Mouse (Mus musculus) embryonic facial prominence, embryonic 11.5 days (tissue): ENCODE data around the gene Fam198b. TPM values are rescaled to one million over a fixed set of nuclear protein-coding genes. Genes with fewer than 3 reads are reported as not detected.
A peak's percentile ranks its signal among the peaks of the same experiment; 100 is the strongest.

Experiments used
- ATAC-seq: fragments of 200-750 bp; cut with Nextera tagmentation; replicated peaks from 2 replicates; pipeline ENCODE4 v1.8.0; 2017; ENCODE audit warnings: low read depth; ENCODE audit not compliant: insufficient number of reproducible peaks, low FRiP score, low TSS enrichment
- DNase-seq: peaks from one replicate; pipeline ENCODE4 v3.0.0-alpha.2; 2015; ENCODE audit warnings: low spot score
- H3K27ac ChIP-seq: fragments of 300-500 bp; sonication (generic); replicated peaks from 2 replicates; pipeline ENCODE4 v1.5.1; 2014; ENCODE audit warnings: mild to moderate bottlenecking, low read depth, low read length, control low read depth
- H3K27me3 ChIP-seq: fragments of 300-500 bp; sonication (generic); 2 replicates; pipeline ENCODE4 v1.6.1; 2014; ENCODE audit warnings: mild to moderate bottlenecking, low read length, moderate library complexity, mixed read lengths; ENCODE audit not compliant: control insufficient read depth, insufficient read depth
- H3K36me3 ChIP-seq: fragments of 300-500 bp; sonication (generic); replicated peaks from 2 replicates; pipeline ENCODE4 v1.6.1; 2014; ENCODE audit warnings: low read depth, mild to moderate bottlenecking, low read length, moderate library complexity, mixed read lengths; ENCODE audit not compliant: control insufficient read depth, insufficient read depth
- H3K4me1 ChIP-seq: fragments of 300-500 bp; sonication (generic); 2 replicates; pipeline ENCODE4 v1.6.1; 2014; ENCODE audit warnings: low read length, mixed read lengths; ENCODE audit not compliant: control insufficient read depth, insufficient read depth
- H3K4me2 ChIP-seq: fragments of 300-500 bp; sonication (generic); 2 replicates; pipeline ENCODE4 v1.6.1; 2014; ENCODE audit warnings: low read depth, mild to moderate bottlenecking, control low read depth, low read length, moderate library complexity
- H3K4me3 ChIP-seq: fragments of 300-500 bp; sonication (generic); 2 replicates; pipeline ENCODE4 v1.5.1; 2014; ENCODE audit warnings: low read depth, low read length, control low read depth
- H3K9ac ChIP-seq: fragments of 300-500 bp; sonication (generic); replicated peaks from 2 replicates; pipeline ENCODE4 v1.6.1; 2014; ENCODE audit warnings: mild to moderate bottlenecking, control low read depth, low read length
- H3K9me3 ChIP-seq: fragments of 300-500 bp; sonication (generic); replicated peaks from 2 replicates; pipeline ENCODE4 v1.6.1; 2016; ENCODE audit warnings: mild to moderate bottlenecking, low read length, inconsistent platforms, mixed read lengths; ENCODE audit not compliant: control insufficient read depth
- WGBS: fragments of 180-500 bp; shearing (Covaris S2); extraction: QIAGEN DNeasy Blood & Tissue Kit; methylation state at CpG from one replicate; pipeline ENCODE4 v1.1.7; 2014; 5-methylcytosine and 5-hydroxymethylcytosine counted together
- polyA plus RNA-seq: library from polyadenylated mRNA; unstranded; fragments of >200 nt; fragmentation: Nextera tagmentation; extraction: Ambion mirVana; gene quantifications from 2 replicates; pipeline ENCODE4 v1.2.1, GENCODE M21; 2014

Fam198b gene
- polyA plus RNA-seq, 1 experiment from 2014 or later, result 3.2 TPM

DNA sequence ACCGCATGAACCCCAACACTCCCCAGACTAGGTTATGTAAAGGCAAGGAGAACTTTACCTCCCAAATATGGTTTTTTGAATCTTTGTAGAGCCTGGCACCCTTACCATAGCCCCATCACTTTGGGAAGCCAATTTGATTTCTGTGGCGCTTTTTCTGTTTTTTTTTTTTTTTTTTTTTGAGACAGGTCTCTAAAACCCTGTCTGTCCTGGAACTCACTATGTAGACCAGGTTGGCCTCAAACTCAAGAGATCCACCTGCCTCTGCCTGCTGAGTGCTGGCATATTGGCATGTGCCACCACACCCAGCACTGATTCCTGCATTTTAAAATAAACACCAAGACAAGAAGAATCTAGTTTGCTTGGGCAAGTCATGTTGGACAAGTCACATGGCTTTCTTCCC lies 16.2 kb downstream of the Fam198b start:
- Histone ChIP-seq H3K4me2 (no peak overlapping the region), H3K36me3 (no peaks in the 10 kb centered on the region), H3K4me1 (no peaks in the 10 kb centered on the region), H3K27ac (no peak overlapping the region), H3K9me3 (no peaks in the 10 kb centered on the region), H3K4me3 (no peak overlapping the region), H3K9ac (no peak overlapping the region), H3K27me3 (no peaks in the 10 kb centered on the region)
- ATAC-seq, result no peak
- no peak for DNase-seq
- WGBS, result 89% methylated on average over 2 of the region's 2 CpGs

DNA sequence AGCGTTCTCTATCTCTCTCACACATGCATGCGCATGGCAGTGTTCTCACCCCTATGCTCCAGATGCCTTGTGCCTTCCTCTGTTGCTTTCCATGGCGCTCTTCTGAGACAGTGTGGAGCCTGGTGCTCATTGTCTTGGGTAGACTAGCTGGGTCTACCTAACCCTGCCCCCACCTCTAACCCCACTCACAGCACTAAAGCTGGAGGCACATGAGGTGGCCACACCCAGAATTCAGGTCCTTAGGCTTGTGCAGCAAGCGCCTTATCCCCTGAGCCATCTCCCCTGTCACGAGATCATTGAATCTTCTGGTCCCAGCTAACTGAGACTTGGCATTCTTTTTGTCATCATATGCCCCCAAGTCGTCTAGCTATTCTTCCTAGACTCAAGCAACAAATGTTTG lies 17.0 kb downstream of the Fam198b start:
- DNase-seq (no peak), ATAC-seq (no peak)
- Histone ChIP-seq H3K9ac (no peak overlapping the region), H3K36me3 (no peaks in the 10 kb centered on the region), H3K9me3 (no peaks in the 10 kb centered on the region), H3K27me3 (no peaks in the 10 kb centered on the region), H3K27ac (no peak overlapping the region), H3K4me2 (no peak overlapping the region), H3K4me1 (no peaks in the 10 kb centered on the region), H3K4me3 (no peak overlapping the region)
- WGBS, result 82% methylated on average over 6 of the region's 6 CpGs

DNA sequence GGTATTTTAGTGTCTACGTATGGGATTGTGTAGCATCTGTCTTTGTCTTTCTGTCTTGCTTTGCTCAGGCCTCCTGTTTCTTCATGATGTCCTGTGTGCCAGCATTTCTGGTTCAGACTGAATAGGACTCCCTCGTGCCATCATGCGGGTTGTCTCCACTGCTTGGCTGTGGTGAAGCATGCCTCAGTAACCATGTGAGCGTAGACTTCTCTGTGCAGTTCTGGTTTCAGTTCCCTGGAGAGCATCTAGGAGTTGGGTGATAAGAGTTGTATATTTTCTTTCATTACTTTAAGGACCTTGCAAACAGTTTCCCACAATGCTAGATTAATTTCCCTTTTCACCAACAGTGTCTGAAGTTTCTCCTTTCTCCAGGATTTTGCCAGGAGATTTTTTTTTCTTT lies 17.4 kb downstream of the Fam198b start:
- DNase-seq (no peak), ATAC-seq (no peak)
- WGBS, result 90% methylated on average over 4 of the region's 4 CpGs
- Histone ChIP-seq H3K4me2 (no peak overlapping the region), H3K36me3 (no peaks in the 10 kb centered on the region), H3K27me3 (no peaks in the 10 kb centered on the region), H3K9me3 (no peaks in the 10 kb centered on the region), H3K9ac (no peak overlapping the region), H3K27ac (no peak overlapping the region), H3K4me1 (no peaks in the 10 kb centered on the region), H3K4me3 (no peak overlapping the region)

DNA sequence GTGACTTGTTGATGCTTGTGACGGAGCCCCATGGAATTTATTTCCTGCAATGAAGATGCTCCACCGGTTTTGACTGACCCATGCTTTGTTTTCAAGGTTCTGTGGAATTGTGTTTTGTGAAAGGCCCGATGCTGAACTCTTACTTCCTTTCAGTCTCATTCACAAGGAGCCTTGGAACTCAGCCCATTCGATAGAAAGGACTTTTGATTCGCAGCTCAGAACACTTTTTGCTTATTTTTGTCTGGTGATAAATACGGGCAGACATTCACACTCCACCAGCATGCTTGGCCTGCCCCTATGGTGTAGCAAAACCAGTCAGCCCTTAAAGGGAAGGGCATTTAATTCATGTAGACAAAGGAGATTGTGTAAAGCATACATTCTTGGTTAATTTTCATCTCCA lies 19.5 kb downstream of the Fam198b start:
- H3K4me2 ChIP-seq, result no peak overlapping the region
- 72% methylated on average over 6 of the region's 6 CpGs for WGBS
- no peaks in the 10 kb centered on the region for H3K9me3 ChIP-seq
- H3K4me3 ChIP-seq, result no peak overlapping the region
- ATAC-seq (no peak), DNase-seq (no peak)
- H3K27me3 ChIP-seq, result no peaks in the 10 kb centered on the region
- H3K36me3 ChIP-seq, result no peaks in the 10 kb centered on the region
- H3K27ac ChIP-seq, result no peak overlapping the region
- no peak overlapping the region for H3K9ac ChIP-seq
- no peaks in the 10 kb centered on the region for H3K4me1 ChIP-seq

DNA sequence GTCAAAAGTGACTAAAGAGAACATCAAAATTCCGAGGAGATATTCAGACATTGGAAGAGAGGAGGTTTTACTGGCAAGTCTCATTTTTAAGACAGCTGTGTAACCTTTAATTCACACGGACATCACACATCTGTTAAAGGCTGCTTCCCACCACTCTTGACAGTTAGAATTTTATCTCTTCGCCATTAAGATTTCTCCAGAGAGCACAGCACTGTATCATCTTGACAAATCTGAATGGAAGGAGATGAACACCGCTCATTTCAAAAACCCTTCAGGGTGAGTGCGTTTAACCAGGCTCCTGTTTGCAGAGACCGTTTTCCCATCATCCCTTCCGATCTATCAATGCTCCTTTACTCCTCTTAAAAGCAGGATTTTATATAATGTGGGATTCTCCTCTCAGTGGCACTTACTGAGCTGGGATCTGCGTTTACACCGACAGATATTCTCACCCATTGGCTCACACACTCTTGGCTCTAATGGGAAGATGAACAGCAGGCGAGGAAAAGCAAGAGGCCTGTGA lies 20.0 kb downstream of the Fam198b start:
- no peak overlapping the region for H3K4me3 ChIP-seq
- H3K27ac ChIP-seq, result no peak overlapping the region
- no peak overlapping the region for H3K4me2 ChIP-seq
- H3K27me3 ChIP-seq, result no peaks in the 10 kb centered on the region
- H3K4me1 ChIP-seq, result no peaks in the 10 kb centered on the region
- DNase-seq (no peak), ATAC-seq (no peak)
- H3K36me3 ChIP-seq, result no peaks in the 10 kb centered on the region
- H3K9me3 ChIP-seq, result no peaks in the 10 kb centered on the region
- WGBS, result 82% methylated on average over 10 of the region's 10 CpGs
- H3K9ac ChIP-seq, result no peak overlapping the region

DNA sequence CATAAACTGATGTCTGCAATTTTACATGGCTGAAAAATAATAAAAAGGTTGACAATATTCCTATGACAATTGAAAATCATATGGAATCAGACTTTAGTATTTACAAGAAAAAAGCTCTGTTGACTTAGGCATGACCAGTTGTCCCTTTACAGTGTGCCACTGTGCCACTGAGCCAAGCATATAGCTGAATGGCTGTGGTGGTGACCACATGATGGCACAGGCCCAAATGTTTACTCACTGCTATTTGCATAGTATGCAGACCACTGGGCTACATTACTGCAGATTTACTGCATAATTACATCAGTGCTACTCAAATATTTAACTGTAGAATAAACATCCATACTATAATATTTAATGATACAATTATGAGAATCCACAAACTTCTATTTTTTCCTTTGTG lies 21.1 kb downstream of the Fam198b start:
- H3K9ac ChIP-seq, result no peak overlapping the region
- H3K4me2 ChIP-seq, result no peak overlapping the region
- DNase-seq (no peak), ATAC-seq (no peak)
- H3K4me3 ChIP-seq, result no peak overlapping the region
- H3K4me1 ChIP-seq, result no peaks in the 10 kb centered on the region
- no peaks in the 10 kb centered on the region for H3K27me3 ChIP-seq
- H3K36me3 ChIP-seq, result no peaks in the 10 kb centered on the region
- no peak overlapping the region for H3K27ac ChIP-seq
- no peaks in the 10 kb centered on the region for H3K9me3 ChIP-seq

DNA sequence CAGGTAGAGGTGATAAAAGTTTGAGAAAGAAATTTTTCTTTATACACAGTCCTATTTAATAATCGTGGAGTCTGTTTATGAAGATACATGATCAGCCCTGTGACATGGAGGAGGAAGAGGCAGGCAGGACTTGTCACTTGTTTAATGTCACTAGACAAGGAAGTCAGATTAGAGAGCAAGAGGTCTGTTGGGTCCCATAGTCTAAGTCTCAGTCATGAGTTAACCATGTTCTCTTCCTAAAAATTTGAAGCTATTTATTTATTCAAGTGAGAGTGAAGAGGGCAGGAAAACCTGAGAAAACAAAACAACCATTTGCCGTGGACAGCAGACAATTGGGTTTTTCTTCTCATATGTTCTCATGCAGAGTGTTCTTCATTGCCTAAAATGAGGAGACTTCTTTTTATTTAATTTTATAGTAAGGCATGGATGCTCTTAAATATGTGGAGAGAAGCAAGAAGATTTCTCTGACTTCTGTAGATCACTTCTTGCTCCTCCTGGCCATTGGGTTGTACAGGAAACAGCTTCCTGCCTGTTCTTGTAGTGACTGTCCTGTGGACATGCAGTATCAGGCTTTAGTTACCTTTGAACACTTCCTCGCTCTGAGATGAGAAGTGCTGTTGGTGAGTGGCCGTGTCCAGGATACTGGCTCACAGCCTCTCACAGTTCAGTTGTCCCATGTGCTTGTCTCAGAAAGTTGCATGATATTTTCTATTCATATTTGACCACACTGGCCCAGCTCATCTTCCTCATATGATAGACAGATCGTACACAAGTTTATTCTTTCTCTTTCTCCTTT lies 22.1 kb downstream of the Fam198b start:
- DNase-seq (no peak), ATAC-seq (no peak)
- 73% methylated on average over 5 of the region's 5 CpGs for WGBS
- H3K4me1 ChIP-seq, result no peaks in the 10 kb centered on the region
- H3K4me3 ChIP-seq, result no peak overlapping the region
- H3K4me2 ChIP-seq, result no peak overlapping the region
- H3K27me3 ChIP-seq, result no peaks in the 10 kb centered on the region
- no peaks in the 10 kb centered on the region for H3K9me3 ChIP-seq
- H3K27ac ChIP-seq, result no peak overlapping the region
- no peak overlapping the region for H3K9ac ChIP-seq
- no peaks in the 10 kb centered on the region for H3K36me3 ChIP-seq

DNA sequence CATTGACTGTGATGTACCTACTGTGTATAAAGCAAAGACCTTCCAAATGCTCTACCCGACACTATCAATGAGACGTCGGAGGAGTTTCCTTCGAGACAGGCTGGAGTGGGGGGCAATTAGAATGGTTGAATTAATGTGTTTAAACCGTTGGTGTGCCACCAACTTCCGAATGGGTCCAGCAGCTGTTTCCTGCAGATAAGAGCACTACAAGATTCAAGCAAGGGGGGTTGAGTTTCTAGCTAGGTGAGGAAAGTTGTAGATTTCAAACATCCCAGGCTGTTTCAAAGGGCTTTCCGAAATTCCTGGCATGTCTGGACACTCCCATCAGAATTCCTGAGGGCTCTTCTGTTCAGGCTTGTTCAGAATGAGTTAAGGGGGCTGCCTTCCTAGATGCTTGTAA lies 22.9 kb downstream of the Fam198b start:
- DNase-seq, result peak; percentile 36
- H3K9ac ChIP-seq, result no peak overlapping the region
- no peaks in the 10 kb centered on the region for H3K9me3 ChIP-seq
- no peak overlapping the region for H3K27ac ChIP-seq
- no peaks in the 10 kb centered on the region for H3K27me3 ChIP-seq
- no peaks in the 10 kb centered on the region for H3K36me3 ChIP-seq
- 69% methylated on average over 7 of the region's 7 CpGs for WGBS
- no peak overlapping the region for H3K4me2 ChIP-seq
- ATAC-seq, result no peak
- no peak overlapping the region for H3K4me3 ChIP-seq
- no peaks in the 10 kb centered on the region for H3K4me1 ChIP-seq
